Mouse (Mus musculus): ENCODE data around the gene Polk. TPM values are rescaled to one million over a fixed set of nuclear protein-coding genes. Genes with fewer than 3 reads are reported as not detected.

Gene Polk
- total RNA-seq (2022) = 10 to 100 TPM; 12.8 to 15.2 (median 14.3) TPM

DNA sequence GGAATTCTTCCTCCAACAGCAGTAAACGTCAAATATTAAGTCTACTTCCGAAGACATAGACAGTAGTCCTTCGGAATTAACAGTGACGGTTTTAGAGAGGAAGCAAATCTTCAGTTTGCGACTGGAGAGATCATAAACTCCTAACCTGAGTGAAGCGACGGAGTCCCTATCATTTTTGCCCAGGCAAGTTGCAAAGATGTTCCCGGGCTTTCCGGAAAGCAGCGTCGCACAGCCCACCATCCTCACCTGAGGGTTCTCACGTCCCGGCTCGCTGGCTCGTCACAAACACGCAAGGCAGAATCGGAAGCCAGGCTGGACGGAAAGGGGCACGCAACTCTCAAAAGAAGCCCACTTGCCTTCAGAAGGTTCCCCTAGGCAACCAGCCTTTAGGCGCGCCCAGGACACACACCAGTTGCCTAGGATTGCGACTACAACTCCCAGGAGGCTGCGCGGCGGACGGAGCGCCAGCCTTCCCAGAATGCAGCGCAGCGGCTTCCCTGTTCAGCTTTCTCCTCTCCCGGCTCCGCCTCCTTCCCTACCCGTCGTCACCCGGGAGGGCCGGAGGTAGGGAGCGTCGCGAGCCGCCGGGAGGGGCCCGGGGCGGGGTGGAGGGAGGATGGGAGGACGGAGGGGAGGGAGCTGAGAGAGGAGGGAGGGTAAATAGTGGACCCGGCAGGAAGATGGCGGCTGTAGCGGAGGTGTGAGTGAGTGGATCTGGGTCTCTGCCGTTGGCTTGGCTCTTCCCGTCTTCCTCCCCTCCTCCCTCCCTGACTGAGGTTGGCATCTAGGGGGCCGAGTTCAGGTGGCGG lies at the start of gene Polk, which contains the start of gene Col4a3bp:
Gene Polk, minus strand, starts transcription at position 499 of the 809 bp plus-strand sequence.
Gene Col4a3bp, plus strand, starts transcription at position 538 of the 809 bp plus-strand sequence.
- DNase-seq (ENCODE audit: low spot score in 2 of 2) = peak; percentile 85 to 96

DNA sequence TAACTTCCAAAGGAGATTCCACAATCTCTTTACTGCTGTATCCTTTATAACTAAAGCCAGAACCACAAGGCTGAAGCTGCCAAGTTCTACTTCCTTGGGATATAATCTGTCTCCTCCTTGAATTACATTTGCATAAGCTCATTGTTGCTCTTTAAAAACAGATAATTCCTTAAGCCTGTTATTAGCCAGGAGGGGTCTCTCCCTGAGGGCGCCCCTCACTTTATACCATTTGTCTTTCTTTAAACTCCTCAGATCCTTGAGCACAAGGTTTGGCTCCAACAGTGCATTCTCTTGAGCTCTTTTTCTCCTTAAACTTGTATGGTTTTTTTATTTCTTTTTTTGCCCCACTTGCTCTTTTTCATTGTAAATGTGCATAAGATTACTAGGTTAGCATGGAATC lies 46.3 kb upstream of the Polk start:
- DNase-seq (ENCODE audit: low spot score in 2 of 2) = no peak

DNA sequence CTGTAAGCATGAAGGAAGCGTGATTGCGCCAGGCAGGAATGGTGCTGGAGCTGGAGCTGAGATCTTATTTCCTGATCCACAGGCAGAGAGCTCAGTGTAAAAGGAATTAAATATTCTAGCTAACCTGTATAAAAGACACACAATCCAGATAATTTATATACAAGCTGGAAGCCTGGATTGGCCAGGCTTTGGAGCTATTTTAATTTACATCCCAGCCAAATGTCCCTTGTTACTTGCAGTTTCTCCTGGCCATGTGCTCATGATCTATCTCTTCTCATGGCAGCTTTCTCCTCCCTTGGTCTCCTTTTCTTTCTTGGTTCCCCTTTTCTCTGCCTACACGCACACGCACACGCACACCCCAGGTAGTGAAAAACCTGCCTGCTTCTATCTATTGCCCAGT lies 44.2 kb upstream of the Polk start:
- no peak for DNase-seq (ENCODE audit: low spot score in 2 of 2)

DNA sequence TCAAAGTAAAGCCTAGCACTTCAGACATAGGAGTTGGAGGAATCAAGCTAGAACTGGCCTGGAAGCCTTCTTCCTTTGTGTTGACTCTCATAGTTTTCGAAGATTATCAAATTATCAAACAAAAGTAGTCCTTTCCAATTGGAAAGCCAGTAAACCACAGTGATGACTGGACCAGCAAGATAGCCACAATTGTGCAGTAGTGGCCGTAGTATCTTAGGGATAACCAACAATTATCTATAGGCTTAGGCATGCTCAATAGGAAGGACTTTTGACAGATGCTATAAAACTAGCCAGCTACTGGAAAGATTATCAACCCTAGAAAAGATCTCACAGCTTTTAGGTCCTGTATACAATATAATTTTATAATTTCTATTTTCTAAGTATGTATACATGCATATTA lies 41.8 kb upstream of the Polk start:
- no peak for DNase-seq (ENCODE audit: low spot score in 2 of 2)

DNA sequence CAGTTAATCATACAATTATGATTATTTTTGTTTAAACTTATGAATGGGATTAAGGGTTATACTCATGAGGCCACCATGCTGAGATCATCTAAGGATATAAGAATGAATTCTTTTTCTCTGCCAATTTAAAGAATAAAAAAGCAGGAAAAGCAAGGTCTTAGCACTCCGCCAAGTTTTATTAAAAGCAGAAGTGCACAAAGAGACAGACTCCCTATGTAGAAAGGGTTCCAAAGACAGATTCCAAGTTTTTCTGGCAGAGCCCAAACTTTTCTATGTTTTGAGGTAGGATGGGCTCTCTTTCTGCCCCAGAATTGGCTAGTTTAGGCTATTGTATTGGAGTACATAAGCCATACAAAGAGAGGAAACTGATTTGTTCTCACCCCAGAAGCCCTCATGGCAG lies 37.6 kb upstream of the Polk start:
- DNase-seq (ENCODE audit: low spot score in 2 of 2) = no peak

DNA sequence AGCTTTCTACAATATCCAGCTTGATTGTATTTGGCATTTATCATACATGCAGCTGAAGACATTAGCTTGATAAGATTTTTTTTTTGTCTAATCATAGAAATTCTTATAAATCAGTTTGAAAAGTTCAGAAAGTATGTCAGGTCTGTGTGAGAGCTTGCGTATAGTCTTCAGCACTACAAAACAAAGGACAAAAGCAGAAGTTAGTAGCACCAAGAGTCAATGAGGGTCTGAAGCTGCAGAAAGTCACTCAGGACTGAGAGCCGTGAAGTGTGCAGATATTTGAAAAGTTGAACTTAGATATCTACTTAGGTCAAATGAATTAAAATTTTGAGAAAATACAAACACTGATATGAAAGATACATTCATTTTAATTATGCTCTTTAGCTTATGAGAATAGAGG lies 36.7 kb upstream of the Polk start:
- DNase-seq (ENCODE audit: low spot score in 2 of 2) = no peak

DNA sequence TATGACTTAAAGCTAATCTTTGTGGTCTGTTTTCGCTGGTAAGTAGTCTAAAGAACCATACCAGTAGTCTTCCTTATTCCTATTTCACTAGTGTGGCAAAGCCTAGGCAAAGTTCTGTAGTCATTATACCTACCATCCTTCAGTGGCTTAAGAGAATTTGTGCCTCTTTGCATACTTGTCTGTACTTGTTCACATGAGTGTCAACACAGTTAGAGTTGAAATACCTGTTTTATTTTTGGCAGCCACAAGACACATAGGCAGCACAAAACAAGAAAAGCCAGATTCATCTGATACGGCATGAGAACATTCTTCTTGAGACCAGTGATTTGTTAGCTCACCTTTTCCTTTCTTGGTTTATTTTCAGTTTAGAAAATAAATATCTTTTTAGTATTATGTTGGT lies 31.8 kb upstream of the Polk start:
- no peak for DNase-seq (ENCODE audit: low spot score in 2 of 2)

DNA sequence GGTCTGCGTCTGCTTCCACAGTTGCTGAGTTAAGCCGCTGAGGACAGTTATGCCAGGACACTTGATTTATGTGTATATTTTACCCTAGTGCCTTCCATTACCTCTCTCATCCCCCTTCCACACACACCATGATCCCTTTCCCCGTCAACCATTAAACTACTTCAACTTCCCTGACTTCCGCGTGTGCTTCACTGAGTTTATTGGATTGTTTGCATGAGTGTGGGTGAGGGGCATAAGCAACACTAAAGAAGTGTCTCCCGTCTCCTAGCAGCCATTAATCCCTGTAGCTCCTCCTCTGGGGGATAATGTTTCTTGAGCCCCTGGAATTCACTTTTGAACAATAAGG lies 28.6 kb upstream of the Polk start:
- DNase-seq (ENCODE audit: low spot score in 2 of 2) = no peak

DNA sequence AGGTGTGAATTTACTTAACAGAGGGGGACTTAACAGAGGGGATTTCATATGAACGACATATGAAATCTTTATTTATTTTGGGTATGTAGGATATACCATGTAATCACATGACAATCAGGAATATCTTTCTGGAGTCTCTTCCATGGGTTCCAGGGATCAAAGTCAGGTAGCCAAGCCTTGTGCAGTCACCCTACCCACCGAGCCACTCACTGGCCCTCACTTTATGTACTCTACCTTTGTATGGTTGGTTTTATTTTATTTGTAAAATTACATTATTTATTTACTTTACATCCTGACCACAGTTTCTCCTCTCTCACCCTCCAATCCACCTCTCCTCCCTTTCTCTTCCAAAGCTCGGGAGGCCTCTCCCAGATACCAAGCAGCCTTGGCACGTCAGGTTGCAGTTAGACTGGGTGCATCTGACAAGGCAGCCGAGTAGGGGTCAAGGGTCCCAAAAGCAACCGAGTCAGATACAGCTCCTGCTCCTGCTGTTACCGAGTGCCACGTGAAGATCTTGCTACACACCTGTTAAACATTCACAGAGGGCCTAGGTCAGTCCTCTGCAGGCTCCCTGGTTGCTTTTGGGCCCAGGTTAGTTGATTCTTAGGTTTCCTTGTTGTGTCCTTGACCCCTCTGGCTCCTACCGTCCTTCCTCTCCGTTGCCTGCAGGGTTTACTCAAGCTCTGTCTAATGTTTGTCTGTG lies 28.1 kb upstream of the Polk start:
- no peak for DNase-seq (ENCODE audit: low spot score in 2 of 2)

DNA sequence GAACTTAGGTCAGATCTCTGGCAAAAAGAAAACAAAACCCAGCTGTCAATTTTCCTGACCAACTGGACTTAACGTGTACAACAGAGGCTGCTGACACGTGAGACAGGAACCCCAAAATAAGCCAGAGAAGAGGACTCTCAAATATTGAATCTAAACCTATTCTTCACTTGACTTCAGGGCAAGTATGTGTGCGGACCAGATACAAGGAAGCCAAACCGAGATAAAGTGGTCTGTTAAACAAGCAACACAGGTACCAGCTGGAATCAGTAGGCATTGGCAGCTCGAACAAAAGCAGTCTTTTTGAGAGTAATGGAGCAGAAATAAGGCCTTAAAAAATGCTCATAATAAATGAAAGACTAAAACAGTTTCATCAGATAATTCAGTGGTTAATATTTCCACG lies 25.6 kb upstream of the Polk start:
- no peak for DNase-seq (ENCODE audit: low spot score in 2 of 2)

DNA sequence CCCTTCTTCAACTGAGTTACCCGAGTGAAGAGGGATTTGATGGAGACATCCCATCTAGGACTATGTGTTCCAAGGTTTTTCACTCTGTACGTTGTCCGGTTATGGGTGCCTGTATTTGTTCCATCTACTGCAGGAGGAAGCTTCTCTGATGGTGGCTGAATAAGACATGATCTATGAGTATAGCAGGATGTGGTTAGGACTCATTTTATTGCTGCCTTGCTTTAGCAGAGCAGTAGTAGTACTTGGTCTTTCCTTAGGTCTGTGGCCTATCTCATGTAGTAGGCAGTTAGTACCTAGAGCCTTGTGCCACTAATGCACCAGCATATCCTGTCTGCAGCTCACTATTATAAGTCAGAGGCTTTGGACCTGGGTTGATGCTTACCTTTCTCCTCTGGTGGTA lies 12.7 kb upstream of the Polk start:
- no peak for DNase-seq (ENCODE audit: low spot score in 2 of 2)

DNA sequence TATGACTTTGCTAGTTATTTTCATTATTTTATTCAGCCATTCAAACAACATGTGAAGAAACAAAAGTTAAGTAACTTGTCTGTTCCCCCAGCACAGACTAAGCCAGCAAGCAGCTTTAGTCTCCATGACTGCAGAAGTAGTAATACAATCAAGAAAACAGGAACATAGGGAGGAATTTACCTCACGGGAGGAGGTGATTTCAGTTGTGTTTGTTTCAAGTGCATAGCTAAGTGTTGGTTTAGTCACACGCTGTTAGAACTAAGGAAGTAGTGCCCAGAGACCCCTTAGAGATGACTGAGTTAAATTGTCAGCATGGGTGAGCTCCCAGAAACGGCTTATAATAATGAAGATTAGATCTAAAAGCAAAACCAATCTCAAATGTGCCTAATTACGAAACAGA lies 5.6 kb upstream of the Polk start:
- DNase-seq (ENCODE audit: low spot score in 2 of 2) = no peak

DNA sequence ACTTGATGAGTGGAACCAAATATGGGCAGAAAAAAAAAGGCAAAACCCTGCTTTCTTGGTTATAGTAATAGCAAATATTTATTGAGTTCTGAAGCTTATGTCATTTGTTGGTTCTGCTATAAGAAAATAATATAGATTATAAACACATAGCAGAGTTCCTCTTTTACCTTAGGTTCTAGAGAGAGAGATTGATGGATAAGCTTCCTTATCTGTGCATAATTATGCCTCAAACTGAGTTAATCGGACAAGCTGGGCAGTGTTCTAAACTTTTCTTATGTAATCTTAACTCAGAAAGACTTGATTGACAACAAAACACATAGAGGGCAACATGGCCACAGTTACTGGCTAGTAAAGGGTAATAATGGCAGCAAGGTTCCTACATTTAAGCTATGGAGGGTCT lies 4.9 kb upstream of the Polk start:
- no peak for DNase-seq (ENCODE audit: low spot score in 2 of 2)

DNA sequence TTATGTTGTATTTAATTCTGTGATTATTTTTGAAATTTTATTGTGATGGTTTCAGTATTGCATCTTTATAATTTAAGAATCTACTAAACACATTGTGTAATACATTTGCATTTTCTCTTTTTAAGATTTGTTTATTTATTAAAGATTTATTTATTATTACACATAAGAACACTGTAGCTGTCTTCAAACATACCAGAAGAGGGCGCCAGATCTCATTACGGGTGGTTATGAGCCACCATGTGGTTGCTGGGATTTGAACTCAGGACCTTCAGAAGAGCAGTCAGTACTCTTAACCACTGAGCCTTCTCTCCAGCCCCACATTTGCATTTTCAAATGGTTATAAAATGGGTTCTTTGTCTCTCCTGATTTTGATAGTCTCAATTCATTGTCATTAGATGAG lies 2.1 kb upstream of the Polk start:
- DNase-seq (ENCODE audit: low spot score in 2 of 2) = no peak

DNA sequence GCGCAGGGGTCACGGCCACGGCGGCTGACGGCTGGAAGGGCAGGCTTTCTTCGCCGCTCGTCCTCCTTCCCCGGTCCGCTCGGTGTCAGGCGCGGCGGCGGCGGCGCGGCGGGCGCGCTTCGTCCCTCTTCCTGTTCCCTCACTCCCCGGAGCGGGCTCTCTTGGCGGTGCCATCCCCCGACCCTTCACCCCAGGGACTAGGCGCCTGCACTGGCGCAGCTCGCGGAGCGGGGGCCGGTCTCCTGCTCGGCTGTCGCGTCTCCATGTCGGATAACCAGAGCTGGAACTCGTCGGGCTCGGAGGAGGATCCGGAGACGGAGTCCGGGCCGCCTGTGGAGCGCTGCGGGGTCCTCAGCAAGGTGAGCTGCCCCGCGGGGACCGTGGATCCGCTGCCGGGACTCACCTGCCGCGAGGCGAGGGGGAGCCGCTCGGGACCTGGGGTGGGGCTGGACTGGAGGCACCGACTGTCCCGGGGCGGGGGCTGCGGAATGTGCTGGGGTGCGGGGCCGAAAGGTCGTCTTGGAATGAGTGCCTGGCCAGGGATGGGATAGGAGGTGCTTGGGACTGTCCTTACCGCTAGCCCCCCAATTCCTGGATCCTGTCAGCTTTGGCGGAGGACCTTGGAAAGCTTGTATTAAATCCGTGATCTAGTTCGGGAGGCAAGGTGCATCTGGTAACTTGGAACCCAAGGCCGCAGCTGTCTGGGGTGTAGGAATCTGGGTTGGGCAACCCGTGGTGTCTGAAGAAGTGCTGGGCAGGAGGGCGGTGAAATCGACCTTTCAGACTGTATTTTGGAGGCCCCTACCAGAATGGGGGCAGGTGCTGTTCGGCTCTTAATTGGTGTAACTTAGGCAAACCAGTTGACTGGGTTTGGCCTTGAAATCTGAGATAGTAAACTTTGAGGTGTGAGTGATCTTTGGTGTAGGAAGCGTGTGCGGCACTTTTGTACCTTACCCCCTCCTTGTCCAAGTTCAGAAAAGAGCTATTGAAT lies 817 bp upstream of the Polk start:
- DNase-seq (ENCODE audit: low spot score in 2 of 2) = peak; percentile 50 to 51

DNA sequence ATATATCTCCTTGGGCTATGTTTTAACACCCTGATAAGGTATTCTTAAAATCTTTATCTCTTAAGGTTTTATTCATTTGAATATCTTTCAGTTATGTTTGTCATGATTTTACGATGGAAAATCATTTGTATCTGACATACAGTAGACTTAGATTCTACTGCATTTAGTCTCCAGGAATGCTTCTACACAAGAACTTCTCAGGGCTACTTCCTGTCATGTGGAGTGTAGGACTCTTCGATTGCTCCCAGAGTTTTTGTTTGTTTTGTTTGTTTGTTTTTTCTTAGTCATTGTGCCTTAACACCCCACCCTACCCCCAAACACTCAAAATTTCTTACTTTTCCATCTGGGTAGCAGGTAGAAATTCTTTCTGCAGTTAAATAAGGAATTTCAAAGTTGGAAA lies 998 bp downstream of the Polk start:
- DNase-seq (ENCODE audit: low spot score in 2 of 2) = no peak

DNA sequence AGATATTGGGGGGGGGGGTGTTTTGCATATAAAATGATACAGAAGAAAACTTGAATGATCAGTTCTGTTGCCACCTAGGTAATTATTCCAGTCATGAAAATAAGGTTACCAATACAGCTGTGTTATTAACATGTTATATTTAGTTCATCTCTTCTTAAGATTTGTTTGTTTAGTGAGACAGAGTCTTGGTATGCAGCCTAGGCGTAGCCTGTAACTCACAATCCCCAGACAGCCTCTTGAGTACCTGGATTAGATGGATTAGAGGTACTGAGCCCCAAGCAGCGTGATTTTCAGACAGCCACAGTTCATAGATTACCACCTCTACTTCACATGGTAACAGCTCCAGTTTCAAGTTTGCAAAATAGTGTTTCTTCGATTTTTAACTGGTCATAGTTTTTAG lies 4.3 kb downstream of the Polk start:
- DNase-seq (ENCODE audit: low spot score in 2 of 2) = no peak

DNA sequence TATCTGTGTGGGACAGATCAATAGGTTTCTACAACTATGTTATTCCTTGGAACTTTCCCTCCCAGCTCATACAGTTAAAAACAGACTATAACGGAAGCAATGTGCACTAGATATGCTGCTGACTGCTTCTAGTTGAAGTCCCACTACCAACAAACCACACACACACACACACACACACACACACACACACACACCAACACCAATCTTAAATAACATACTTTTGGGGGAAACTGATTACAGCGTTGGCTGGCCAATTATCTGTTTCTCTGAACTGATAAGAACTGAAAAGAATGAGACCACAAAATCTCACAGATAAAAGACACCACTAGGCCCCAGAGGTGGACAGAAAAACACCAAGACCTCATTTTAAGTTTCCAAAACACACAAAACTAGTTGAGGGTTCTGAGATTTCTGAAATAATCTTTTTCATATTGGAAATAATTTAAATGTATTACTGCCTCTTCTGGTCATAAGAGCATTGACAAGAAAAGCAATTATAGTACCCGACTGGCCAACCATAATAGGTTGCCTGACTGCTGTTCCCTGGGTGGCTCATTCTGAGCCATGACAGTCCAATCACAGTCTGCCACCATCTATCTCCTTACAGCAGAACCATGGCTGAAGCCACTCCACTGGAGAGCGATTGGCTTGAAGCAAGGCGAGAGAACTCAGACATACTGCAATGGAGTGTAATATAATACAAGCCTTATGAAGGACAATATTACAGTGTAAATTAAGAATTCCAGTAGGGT lies 5.4 kb downstream of the Polk start:
- no peak for DNase-seq (ENCODE audit: low spot score in 2 of 2)

DNA sequence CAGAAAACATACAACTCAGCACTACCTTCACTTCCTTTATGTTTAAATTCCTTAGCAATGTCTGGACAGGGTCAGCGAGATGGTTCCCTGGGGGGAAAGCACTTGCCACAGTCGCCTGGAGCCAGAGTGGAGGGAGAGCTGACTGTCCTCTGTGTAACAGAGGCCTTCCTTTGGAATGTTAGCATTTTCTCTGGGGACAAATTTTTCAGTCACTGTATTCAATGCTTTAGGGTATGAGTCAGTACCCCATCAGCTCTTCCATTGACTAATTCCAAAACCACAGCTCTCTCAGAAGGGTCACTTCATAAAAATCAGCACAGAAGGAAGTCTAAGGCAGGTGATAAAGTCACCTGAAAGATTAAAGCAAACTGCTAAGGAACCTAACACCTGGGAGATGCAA lies 8.6 kb downstream of the Polk start:
- no peak for DNase-seq (ENCODE audit: low spot score in 2 of 2)

DNA sequence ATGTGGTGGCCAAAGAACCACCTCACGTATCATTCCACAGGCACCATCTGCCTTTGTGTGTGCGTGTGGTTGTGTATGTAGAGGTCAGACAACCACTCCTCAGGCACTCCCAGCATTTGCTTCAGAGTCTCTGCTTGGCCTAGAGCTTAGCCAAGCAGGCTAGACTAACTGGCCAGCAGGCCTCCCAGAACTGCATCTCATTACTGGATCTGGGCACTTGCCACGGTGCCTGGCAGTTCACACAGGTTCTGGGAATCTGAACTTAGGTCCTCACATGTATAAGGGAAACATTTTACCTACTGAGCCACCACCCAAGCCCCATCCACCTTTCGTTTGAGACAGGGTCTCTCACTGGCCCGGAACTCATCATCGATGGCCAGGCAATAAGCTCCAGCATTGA lies 10.2 kb downstream of the Polk start:
- DNase-seq (ENCODE audit: low spot score in 2 of 2) = no peak

DNA sequence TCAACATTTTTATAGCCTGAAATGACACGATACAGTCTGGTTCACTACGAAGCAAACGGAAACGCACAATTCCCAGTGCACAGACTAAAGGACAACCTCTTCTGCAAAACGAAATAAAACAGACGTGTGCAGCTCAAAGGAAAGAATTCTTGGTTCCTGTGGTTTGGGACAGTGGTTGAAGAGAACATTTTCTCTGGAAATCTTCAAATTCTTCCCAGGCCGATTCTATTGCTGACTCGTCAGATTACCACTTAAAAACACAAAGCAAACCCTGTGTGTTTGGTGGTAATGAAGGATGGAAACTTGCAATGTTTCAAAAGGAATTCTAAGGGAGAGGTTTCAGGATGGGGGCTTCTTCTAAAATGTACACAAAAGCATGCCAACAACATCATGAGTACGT lies 12.3 kb downstream of the Polk start:
- no peak for DNase-seq (ENCODE audit: low spot score in 2 of 2)

Data from left cerebral cortex, adult 8-10 months (tissue).